Comparison of ENCODE assay signal across 9 mouse cellular contexts in the genomic region with DNA sequence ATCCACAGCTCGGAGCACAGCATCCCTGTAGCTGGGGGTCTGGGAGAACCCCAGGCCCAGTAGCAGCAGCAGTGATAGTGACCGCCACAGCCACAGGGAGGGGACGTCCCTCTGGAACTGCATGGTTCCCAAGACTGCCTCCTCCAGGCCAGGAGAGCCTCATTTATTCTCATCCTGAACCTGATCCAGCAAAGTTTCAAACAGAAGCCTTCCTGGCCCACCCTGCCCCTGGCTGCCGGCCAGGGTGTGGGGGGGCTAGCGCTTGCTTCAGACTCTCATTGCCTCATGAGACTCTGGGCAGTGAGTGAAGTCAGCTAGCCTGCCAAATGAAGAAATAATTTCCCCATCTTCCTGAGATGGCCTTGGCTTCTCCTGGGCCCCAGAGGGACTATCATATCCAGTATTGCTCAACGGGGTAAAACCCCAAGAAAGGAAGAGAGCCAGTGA. TPM values are rescaled to one million over a fixed set of nuclear protein-coding genes. Genes with fewer than 3 reads are reported as not detected.
A peak's percentile ranks its signal among the peaks of the same experiment; 100 is the strongest.
DNase-seq lines count a peak whose midpoint lies in the region; ATAC-seq and TF ChIP-seq lines count a peak whose summit lies in the region.
"Had no signal": no experiment of that assay in that cellular context is flagged by ENCODE, and none has a peak within 500 bp of the region (broad histone marks: within the 10 kb centered on the region; RNA-seq: fewer than 3 reads in every experiment).

TSS of gene Camp (minus strand) at position 306 of the 447 bp plus-strand sequence.

- no peak within 1 kb of the TSS for H3K4me2 ChIP-seq in kidney, embryonic 15.5 days
- no peak within 1 kb of the TSS for H3K4me2 ChIP-seq in liver, embryonic 15.5 days

- DNase-seq in kidney, adult 2 months = peak; percentile 43
- DNase-seq in adrenal gland, adult 2 months = peak; percentile 87
- peak; percentile 77 to 83 for DNase-seq in heart, adult 9 months (ENCODE audit: low spot score in 2 of 2)
- peak; percentile 51 to 64 for DNase-seq in urinary bladder, postnatal 4 days (ENCODE audit: low spot score in 2 of 2)
- no peak for DNase-seq in right cerebral cortex, postnatal 14 days
- DNase-seq in T-cell, adult 2 months (ENCODE audit: low spot score) = no peak

- no peak within 1 kb of the TSS for H3K4me3 ChIP-seq in kidney, adult 2 months (ENCODE audit: insufficient read depth, low read depth, low read length)
- no peak within 1 kb of the TSS for H3K4me3 ChIP-seq in kidney, embryonic 15.5 days (replicated peaks)
- H3K4me3 ChIP-seq in liver, embryonic 15.5 days (replicated peaks) = peak within 1 kb of the TSS; percentile 21; the same call in 1 of the 2 replicates

- H3K4me1 ChIP-seq in kidney, adult 2 months (ENCODE audit: control insufficient read depth, insufficient read depth, low read length) = no peaks in the 10 kb centered on the region
- no peaks in the 10 kb centered on the region for H3K4me1 ChIP-seq in kidney, embryonic 15.5 days
- H3K4me1 ChIP-seq in liver, embryonic 15.5 days (replicated peaks) = no peaks in the 10 kb centered on the region

- no peak within 1 kb of the TSS for H3K9ac ChIP-seq in kidney, embryonic 15.5 days
- no peak within 1 kb of the TSS for H3K9ac ChIP-seq in liver, embryonic 15.5 days

- no peak for TF ChIP-seq CTCF in kidney, adult 2 months (conservative IDR thresholded peaks at IDR 0.05; ENCODE audit: insufficient read depth, insufficient read length, low read depth, low read length)

- no peaks in the 10 kb centered on the region for H3K36me3 ChIP-seq in kidney, adult 2 months (ENCODE audit: control insufficient read depth, insufficient read depth, low read length)
- H3K36me3 ChIP-seq in kidney, embryonic 15.5 days = peaks cover 14% of the 10 kb centered on the region
- peaks cover 1% of the 10 kb centered on the region; the same call in 1 of the 2 replicates for H3K36me3 ChIP-seq in liver, embryonic 15.5 days (replicated peaks)

- WGBS in kidney, adult 2 months = 49% methylated on average over 6 of the region's 6 CpGs
- 54% methylated on average over 6 of the region's 6 CpGs for WGBS in kidney, embryonic 15.5 days
- WGBS in liver, embryonic 15.5 days (ENCODE audit: insufficient replicate concordance) = 56% methylated on average over 6 of the region's 6 CpGs

- H3K9me3 ChIP-seq in kidney, embryonic 15.5 days (replicated peaks) = no peaks in the 10 kb centered on the region
- no peaks in the 10 kb centered on the region for H3K9me3 ChIP-seq in liver, embryonic 15.5 days (replicated peaks)
- H3K9me3 ChIP-seq: G1E had no signal

- H3K27ac ChIP-seq in kidney, adult 2 months (ENCODE audit: insufficient read depth, low read depth, low read length) = no peak within 1 kb of the TSS
- no peak within 1 kb of the TSS for H3K27ac ChIP-seq in kidney, embryonic 15.5 days
- H3K27ac ChIP-seq in liver, embryonic 15.5 days (replicated peaks) = peak within 1 kb of the TSS; percentile 33; the same call in 1 of the 2 replicates

- TF ChIP-seq POLR2A in kidney, adult 2 months (IDR thresholded peaks at IDR 0.05; ENCODE audit: low read depth, low read length) = no peak

- H3K27me3 ChIP-seq in kidney, adult 2 months (replicated peaks; ENCODE audit: control insufficient read depth, insufficient read depth, low read length) = no peaks in the 10 kb centered on the region
- H3K27me3 ChIP-seq in kidney, embryonic 15.5 days = no peaks in the 10 kb centered on the region
- no peaks in the 10 kb centered on the region for H3K27me3 ChIP-seq in liver, embryonic 15.5 days

- ATAC-seq in kidney, embryonic 15.5 days (replicated peaks; ENCODE audit: low FRiP score) = no peak
- peak; percentile 32; the same call in 1 of the 2 replicates for ATAC-seq in liver, embryonic 15.5 days (ENCODE audit: insufficient read depth)

RNA-seq across cellular contexts. Expression of gene Camp, which starts in this region (rescaled TPM):
- not detected in 2 replicates for polyA plus RNA-seq in kidney, adult 2 months (2012; rRNA removed)
- polyA plus RNA-seq in kidney, embryonic 15.5 days (2015; fragmentation: Nextera tagmentation; extraction: Ambion mirVana) = 3.1 and 4.5 TPM in 2 replicates
- total RNA-seq in adrenal gland, adult 2 months (2021) = under 1 TPM; 0.52 to 0.69 TPM
- 0.71 TPM in 1 of 2 replicates, not detected in the other for polyA plus RNA-seq in adrenal gland, adult 2 months (2012; rRNA removed)
- 281 and 299 TPM in 2 replicates for polyA plus RNA-seq in liver, embryonic 15.5 days (2015; fragmentation: Nextera tagmentation; extraction: Ambion mirVana)
- total RNA-seq: G1E had no signal

Comparison
In these comparisons a context has a peak if more than half of its experiments do, and no peak if none do; other contexts are left out.
1. RNA of gene Camp (polyA plus RNA-seq): 281 to 299 TPM in liver, embryonic 15.5 days; 3.1 to 4.5 TPM in kidney, embryonic 15.5 days, not detected in kidney, adult 2 months and 0.71 TPM in adrenal gland, adult 2 months; every median in the first group is over 10 times any median in the second.
2. Peak in DNase-seq in kidney, adult 2 months; RNA of the gene not detected or under 1 TPM.
3. Peak in DNase-seq in adrenal gland, adult 2 months; RNA of the gene not detected or under 1 TPM.
4. DNase-seq: peak in heart, adult 9 months (2 of 2) and urinary bladder, postnatal 4 days (2 of 2); none in right cerebral cortex, postnatal 14 days (single experiment) and T-cell, adult 2 months (single experiment).